Comparison of ENCODE assay signal across 8 mouse cellular contexts in genomic region chr9:73162571-73163333, GRCm38 (mm10). TPM values are rescaled to one million over a fixed set of nuclear protein-coding genes. Genes with fewer than 3 reads are reported as not detected.
DNase-seq lines count a peak whose midpoint lies in the region; ATAC-seq and TF ChIP-seq lines count a peak whose summit lies in the region.

No protein-coding gene starts in this region.

- no peaks in the 10 kb centered on the region for H3K4me1 ChIP-seq in bone marrow macrophage, adult 2 months (ENCODE audit: control insufficient read depth, insufficient read depth, low read length)
- H3K4me1 ChIP-seq in embryonic fibroblast, embryonic 13.5 days (ENCODE audit: control insufficient read depth, insufficient read depth, low read length) = no peaks in the 10 kb centered on the region
- no peaks in the 10 kb centered on the region for H3K4me1 ChIP-seq in heart, embryonic 15.5 days (replicated peaks)
- no peaks in the 10 kb centered on the region for H3K4me1 ChIP-seq in liver, embryonic 13.5 days (replicated peaks)
- H3K4me1 ChIP-seq in stomach, postnatal 0 days (replicated peaks; ENCODE audit: control insufficient read depth, insufficient read depth) = no peaks in the 10 kb centered on the region

- peak; percentile 48 to 50 for DNase-seq in B cell, adult 2 months
- peak; percentile 73 to 83 for DNase-seq in kidney, postnatal 25 days
- peak; percentile 15 for DNase-seq in liver, embryonic 13.5 days
- DNase-seq in neural tube, embryonic 10.5 days (ENCODE audit: extremely low spot score, low spot score) = peak; percentile 88
- DNase-seq in stomach, postnatal 0 days (ENCODE audit: low spot score) = peak; percentile 77

- no peaks in the 10 kb centered on the region for H3K9me3 ChIP-seq in heart, embryonic 15.5 days (replicated peaks)
- peaks cover 5% of the 10 kb centered on the region for H3K9me3 ChIP-seq in liver, embryonic 13.5 days (replicated peaks)
- H3K9me3 ChIP-seq in stomach, postnatal 0 days (ENCODE audit: control insufficient read depth, low read length) = no peaks in the 10 kb centered on the region

- peak; percentile 28; the same call in 1 of the 2 replicates for TF ChIP-seq CTCF in bone marrow macrophage, adult 2 months (IDR thresholded peaks at IDR 0.05; ENCODE audit: low read depth, low read length)
- TF ChIP-seq CTCF in embryonic fibroblast, embryonic 13.5 days (IDR thresholded peaks at IDR 0.05; ENCODE audit: borderline replicate concordance, insufficient read depth, low read length) = peak; percentile 56; the same call in 1 of the 2 replicates
- TF ChIP-seq CTCF in stomach, postnatal 0 days (IDR thresholded peaks at IDR 0.05; ENCODE audit: low read depth) = peak; percentile 91

- H3K9ac ChIP-seq in heart, embryonic 15.5 days = 0 out of 2 replicates have a peak overlapping the region, but pooled peaks have one; percentile 30
- no peak overlapping the region for H3K9ac ChIP-seq in liver, embryonic 13.5 days
- H3K9ac ChIP-seq in stomach, postnatal 0 days (ENCODE audit: low read length) = peak overlapping the region; percentile 38; the same call in 1 of the 2 replicates

- no peak for TF ChIP-seq POLR2A in bone marrow macrophage, adult 2 months (IDR thresholded peaks at IDR 0.05; ENCODE audit: borderline replicate concordance, low read depth, low read length)
- no peak for TF ChIP-seq POLR2A in embryonic fibroblast, embryonic 13.5 days (IDR thresholded peaks at IDR 0.05; ENCODE audit: low read depth, low read length)

- 0 out of 2 replicates have a peak, but pooled peaks have one; percentile 47 for ATAC-seq in heart, embryonic 15.5 days (replicated peaks; ENCODE audit: insufficient number of reproducible peaks, insufficient read depth, low FRiP score, low read depth)
- ATAC-seq in liver, embryonic 13.5 days (ENCODE audit: low read depth) = no peak
- ATAC-seq in stomach, postnatal 0 days (ENCODE audit: low FRiP score, low TSS enrichment) = no peak

- peak overlapping the region; percentile 37 for H3K4me3 ChIP-seq in bone marrow macrophage, adult 2 months (ENCODE audit: insufficient read depth, low read length)
- H3K4me3 ChIP-seq in embryonic fibroblast, embryonic 13.5 days (ENCODE audit: insufficient read depth, low read length) = peak overlapping the region; percentile 16; the same call in 1 of the 2 replicates
- peak overlapping the region; percentile 41 for H3K4me3 ChIP-seq in heart, embryonic 15.5 days
- H3K4me3 ChIP-seq in liver, embryonic 13.5 days (replicated peaks) = 0 out of 2 replicates have a peak overlapping the region, but pooled peaks have one; percentile 12
- peak overlapping the region; percentile 26 for H3K4me3 ChIP-seq in stomach, postnatal 0 days (ENCODE audit: low read depth, low read length)

- TF ChIP-seq EP300 in stomach, postnatal 0 days (optimal IDR thresholded peaks at IDR 0.05) = no peak

- peak overlapping the region; percentile 62 for H3K4me2 ChIP-seq in heart, embryonic 15.5 days
- peak overlapping the region; percentile 45 for H3K4me2 ChIP-seq in liver, embryonic 13.5 days
- peak overlapping the region; percentile 56 for H3K4me2 ChIP-seq in stomach, postnatal 0 days (replicated peaks; ENCODE audit: low read depth)

- no peaks in the 10 kb centered on the region for H3K36me3 ChIP-seq in heart, embryonic 15.5 days
- no peaks in the 10 kb centered on the region for H3K36me3 ChIP-seq in liver, embryonic 13.5 days
- H3K36me3 ChIP-seq in stomach, postnatal 0 days (ENCODE audit: control insufficient read depth, insufficient read depth, low read length) = no peaks in the 10 kb centered on the region

- H3K27me3 ChIP-seq in heart, embryonic 15.5 days = no peaks in the 10 kb centered on the region
- no peaks in the 10 kb centered on the region for H3K27me3 ChIP-seq in liver, embryonic 13.5 days
- no peaks in the 10 kb centered on the region for H3K27me3 ChIP-seq in stomach, postnatal 0 days (ENCODE audit: control insufficient read depth, insufficient read depth, low read length)

- H3K27ac ChIP-seq in bone marrow macrophage, adult 2 months (ENCODE audit: insufficient read depth, low read depth, low read length) = no peak overlapping the region
- no peak overlapping the region for H3K27ac ChIP-seq in embryonic fibroblast, embryonic 13.5 days (ENCODE audit: insufficient read depth, low read length)
- no peak overlapping the region for H3K27ac ChIP-seq in heart, embryonic 15.5 days
- no peak overlapping the region for H3K27ac ChIP-seq in liver, embryonic 13.5 days
- H3K27ac ChIP-seq in stomach, postnatal 0 days (replicated peaks) = no peak overlapping the region

- 12% methylated on average over 26 of the region's 26 CpGs for WGBS in heart, embryonic 15.5 days
- WGBS in liver, embryonic 13.5 days (ENCODE audit: insufficient replicate concordance) = 18% methylated on average over 26 of the region's 26 CpGs
- 19% methylated on average over 26 of the region's 26 CpGs for WGBS in stomach, postnatal 0 days

RNA-seq across cellular contexts. Expression of gene Rsl24d1, which starts 49.5 kb away (rescaled TPM):
- polyA plus RNA-seq in bone marrow macrophage, adult 2 months (2012; ENCODE audit: insufficient read depth, insufficient read length, missing spikeins) = 50.6 and 51.3 TPM in 2 replicates
- 49.7 and 60.8 TPM in 2 replicates for polyA plus RNA-seq in embryonic fibroblast, embryonic 13.5 days (2011; ENCODE audit: insufficient read length, low read depth, missing spikeins)
- polyA plus RNA-seq in heart, embryonic 15.5 days (2015; fragmentation: Nextera tagmentation; extraction: Ambion mirVana) = 77.1 and 79.6 TPM in 2 replicates
- 78.9 and 89.4 TPM in 2 replicates for polyA plus RNA-seq in liver, embryonic 13.5 days (2015; fragmentation: Nextera tagmentation; extraction: Ambion mirVana)
- 55.6 and 56.3 TPM in 2 replicates for polyA plus RNA-seq in stomach, postnatal 0 days (2015; fragmentation: Nextera tagmentation; extraction: Ambion mirVana)

Comparison
In these comparisons a context has a peak if more than half of its experiments do, and no peak if none do; other contexts are left out.
1. DNase-seq: peak in every context shown above with its lines; median percentile 88 in neural tube, embryonic 10.5 days; 78 in kidney, postnatal 25 days; 77 in stomach, postnatal 0 days; 49 in B cell, adult 2 months; 15 in liver, embryonic 13.5 days.
2. CTCF ChIP-seq: peak in every context shown above with its lines; median percentile 91 in stomach, postnatal 0 days; 56 in embryonic fibroblast, embryonic 13.5 days; 28 in bone marrow macrophage, adult 2 months.